In the genomic region with DNA sequence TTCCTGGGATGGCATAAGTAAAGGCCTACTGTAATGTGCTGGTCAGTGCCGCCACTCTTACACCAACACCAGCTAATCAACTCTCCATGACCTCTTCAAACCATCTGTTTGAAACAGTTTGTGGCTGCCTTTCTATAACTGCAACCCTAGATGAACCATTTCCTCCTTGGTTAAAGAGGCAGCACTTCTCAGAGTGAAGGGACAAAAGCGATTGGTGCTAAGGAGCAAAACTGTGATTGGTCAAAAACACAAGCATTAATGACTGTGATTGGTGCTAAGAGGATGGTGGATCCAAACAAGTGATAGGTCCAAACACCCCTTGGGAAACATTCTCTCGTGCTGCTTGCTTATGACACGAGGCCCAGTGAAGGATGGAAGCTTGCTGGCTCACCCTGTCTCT, we compare ENCODE assay signal across 26 mouse cellular contexts. TPM values are rescaled to one million over a fixed set of nuclear protein-coding genes. Genes with fewer than 3 reads are reported as not detected.
DNase-seq lines count a peak whose midpoint lies in the region; ATAC-seq and TF ChIP-seq lines count a peak whose summit lies in the region.
"Had no signal": no experiment of that assay in that cellular context is flagged by ENCODE, and none has a peak within 500 bp of the region (broad histone marks: within the 10 kb centered on the region; RNA-seq: fewer than 3 reads in every experiment).

No protein-coding gene starts in this region.

- no peak overlapping the region for H3K4me3 ChIP-seq in MEL (ENCODE audit: control insufficient read depth in 1 of 2, insufficient read depth in 1 of 2, low read depth in 2 of 2, low read length in 2 of 2)
- no peak overlapping the region for H3K4me3 ChIP-seq in liver, postnatal 0 days (ENCODE audit: low read depth, low read length)
- H3K4me3 ChIP-seq in midbrain, postnatal 0 days (ENCODE audit: low read depth, low read length), result no peak overlapping the region
- H3K4me3 ChIP-seq: embryonic facial prominence, embryonic 13.5 days; embryonic facial prominence, embryonic 15.5 days; erythroblast, embryonic 14.5 days; forebrain, embryonic 10.5 days; forebrain, embryonic 12.5 days had no signal

- H3K27ac ChIP-seq in MEL (ENCODE audit: control insufficient read depth, low read depth, low read length), result no peak overlapping the region
- no peak overlapping the region for H3K27ac ChIP-seq in liver, postnatal 0 days (ENCODE audit: low read depth)
- H3K27ac ChIP-seq in midbrain, postnatal 0 days (ENCODE audit: low read depth, low read length), result no peak overlapping the region
- H3K27ac ChIP-seq: embryonic facial prominence, embryonic 13.5 days; embryonic facial prominence, embryonic 15.5 days; forebrain, embryonic 10.5 days; forebrain, embryonic 12.5 days had no signal

- DNase-seq in A20 (ENCODE audit: low read depth, low spot score), result peak; percentile 15
- peak; percentile 46 for DNase-seq in MEL (ENCODE audit: low read depth, low spot score)
- DNase-seq in layer of hippocampus, adult 9-11 months, result no peak
- no peak for DNase-seq in liver, postnatal 0 days
- no peak for DNase-seq in midbrain, postnatal 0 days (ENCODE audit: low spot score)
- DNase-seq in adrenal gland, postnatal 4 days (ENCODE audit: low spot score in 2 of 2), result no peak
- DNase-seq: adrenal gland, adult 8-10 months; adrenal gland, postnatal 14 days; adrenal gland, postnatal 36 days; cerebellum, adult 11 months; cerebellum, adult 18-20 months; cerebellum, adult 8-10 months; cerebellum, adult 9-11 months; cerebellum, postnatal 14 days; cerebellum, postnatal 36 days; embryo, embryonic 11 days had no signal

- no peak overlapping the region for H3K4me2 ChIP-seq in liver, postnatal 0 days (ENCODE audit: low read depth, low read length)
- H3K4me2 ChIP-seq in midbrain, postnatal 0 days (ENCODE audit: low read depth, low read length, poor library complexity, severe bottlenecking), result no peak overlapping the region
- H3K4me2 ChIP-seq: embryonic facial prominence, embryonic 13.5 days; embryonic facial prominence, embryonic 15.5 days; forebrain, embryonic 12.5 days had no signal

- peak; percentile 61 for ATAC-seq in CD4-positive, CD25-positive, alpha-beta regulatory T cell, adult 4 months
- ATAC-seq in inflammation-experienced regulatory T-cells, adult 6 months, result peak; percentile 31
- ATAC-seq in liver, postnatal 0 days, result no peak
- ATAC-seq in midbrain, postnatal 0 days (ENCODE audit: low FRiP score), result no peak
- ATAC-seq: forebrain, embryonic 14.5 days; forebrain, embryonic 16.5 days had no signal

- H3K4me1 ChIP-seq in MEL (ENCODE audit: control insufficient read depth in 1 of 2, insufficient read depth in 2 of 2, low read length in 2 of 2), result no peaks in the 10 kb centered on the region
- no peaks in the 10 kb centered on the region for H3K4me1 ChIP-seq in liver, postnatal 0 days (ENCODE audit: insufficient read depth)
- H3K4me1 ChIP-seq in midbrain, postnatal 0 days (ENCODE audit: insufficient read depth, low read length), result no peaks in the 10 kb centered on the region
- H3K4me1 ChIP-seq: embryonic facial prominence, embryonic 13.5 days; embryonic facial prominence, embryonic 15.5 days; forebrain, embryonic 10.5 days; forebrain, embryonic 12.5 days had no signal

- H3K79me2 ChIP-seq in MEL (ENCODE audit: control insufficient read depth, insufficient read depth, low read length, poor library complexity), result no peaks in the 10 kb centered on the region

- H3K36me3 ChIP-seq in MEL (ENCODE audit: control insufficient read depth in 1 of 2, insufficient read depth in 2 of 2, low read length in 2 of 2), result no peaks in the 10 kb centered on the region
- H3K36me3 ChIP-seq in liver, postnatal 0 days (replicated peaks; ENCODE audit: insufficient read depth, low read length), result no peaks in the 10 kb centered on the region
- peaks cover 10% of the 10 kb centered on the region; the same call in 1 of the 2 replicates for H3K36me3 ChIP-seq in midbrain, postnatal 0 days (ENCODE audit: insufficient read depth, low read length)
- H3K36me3 ChIP-seq: forebrain, embryonic 12.5 days; G1E had no signal

- H3K9ac ChIP-seq in MEL (ENCODE audit: control insufficient read depth, low read depth, low read length, poor library complexity, severe bottlenecking), result no peak overlapping the region
- no peak overlapping the region for H3K9ac ChIP-seq in liver, postnatal 0 days (replicated peaks)
- H3K9ac ChIP-seq in midbrain, postnatal 0 days (replicated peaks; ENCODE audit: low read length, poor library complexity, severe bottlenecking), result no peak overlapping the region
- H3K9ac ChIP-seq: embryonic facial prominence, embryonic 13.5 days; embryonic facial prominence, embryonic 15.5 days; forebrain, embryonic 12.5 days had no signal

- no peak for TF ChIP-seq POLR2A in MEL (IDR thresholded peaks at IDR 0.05; ENCODE audit: control insufficient read depth in 1 of 2, insufficient read depth in 1 of 2, low read depth in 1 of 2, low read length in 2 of 2, poor library complexity in 1 of 2)

- no peak for TF ChIP-seq RAD21 in MEL (IDR thresholded peaks at IDR 0.05; ENCODE audit: low read depth, low read length)

- TF ChIP-seq EP300 in MEL (IDR thresholded peaks at IDR 0.05; ENCODE audit: low read depth in 1 of 2, low read length in 2 of 2), result no peak
- no peak for TF ChIP-seq EP300 in liver, postnatal 0 days (IDR thresholded peaks at IDR 0.05; ENCODE audit: low read depth)

- H3K9me3 ChIP-seq in MEL (replicated peaks; ENCODE audit: insufficient read depth, low read length), result no peaks in the 10 kb centered on the region
- no peaks in the 10 kb centered on the region for H3K9me3 ChIP-seq in liver, postnatal 0 days (ENCODE audit: low read length)
- no peaks in the 10 kb centered on the region for H3K9me3 ChIP-seq in midbrain, postnatal 0 days (ENCODE audit: low read length)
- H3K9me3 ChIP-seq: embryonic facial prominence, embryonic 13.5 days; embryonic facial prominence, embryonic 15.5 days; forebrain, embryonic 10.5 days; forebrain, embryonic 12.5 days; G1E had no signal

- H3K27me3 ChIP-seq in MEL (ENCODE audit: control insufficient read depth in 1 of 2, insufficient read depth in 2 of 2, low read length in 2 of 2), result no peaks in the 10 kb centered on the region
- no peaks in the 10 kb centered on the region for H3K27me3 ChIP-seq in liver, postnatal 0 days (ENCODE audit: insufficient read depth, low read length)
- no peaks in the 10 kb centered on the region for H3K27me3 ChIP-seq in midbrain, postnatal 0 days (ENCODE audit: insufficient read depth, low read length)
- H3K27me3 ChIP-seq: embryonic facial prominence, embryonic 13.5 days; embryonic facial prominence, embryonic 15.5 days; forebrain, embryonic 12.5 days had no signal

- TF ChIP-seq CTCF in MEL (IDR thresholded peaks at IDR 0.05 in 2 of 3, conservative IDR thresholded peaks at IDR 0.05 in 1 of 3; ENCODE audit: control insufficient read depth in 1 of 3, insufficient read depth in 1 of 3, low read depth in 2 of 3, low read length in 3 of 3, poor library complexity in 1 of 3, severe bottlenecking in 1 of 3), result no peak
- no peak for TF ChIP-seq CTCF in liver, postnatal 0 days (IDR thresholded peaks at IDR 0.05; ENCODE audit: low read depth)
- TF ChIP-seq CTCF in midbrain, postnatal 0 days (IDR thresholded peaks at IDR 0.05), result no peak

- 63% methylated on average over 4 of the region's 4 CpGs for WGBS in liver, postnatal 0 days (ENCODE audit: insufficient replicate concordance)
- WGBS in midbrain, postnatal 0 days, result 87% methylated on average over 4 of the region's 4 CpGs

TF ChIP-seq in MEL, 35 proteins besides CTCF, POLR2A, EP300 and RAD21:
- TF ChIP-seq MAFK (IDR thresholded peaks at IDR 0.05; ENCODE audit: borderline replicate concordance, low read depth, low read length), result no peak
- TF ChIP-seq MAX (IDR thresholded peaks at IDR 0.05; ENCODE audit: low read length), result peak; percentile 40; the same call in 1 of the 2 replicates
TF ChIP-seq in MEL: peak in this region for 1.

RNA-seq across cellular contexts. Expression of a gene that starts 45.5 kb away (rescaled TPM):
- 10 to 100 TPM; 23.0 to 31.9 TPM for polyA plus RNA-seq in CD4-positive, CD25-positive, alpha-beta regulatory T cell, adult 4 months (2017; shearing (Covaris generic))
- 20.4 and 33.7 TPM in 2 replicates for total RNA-seq in MEL (2012; rRNA removed)
- polyA plus RNA-seq in MEL (2012; ENCODE audit: insufficient read depth in 1 of 2, insufficient read length in 2 of 2, low read depth in 1 of 2, low replicate concordance in 2 of 2, missing spikeins in 1 of 2), result 10 to 100 TPM in 1 of 2 experiments, not detected in 1; 31.1 TPM
- polyA plus RNA-seq in inflammation-experienced regulatory T-cells, adult 6 months (2017; shearing (Covaris generic)), result 10 to 100 TPM; 29.2 to 38.6 (median 31.3) TPM
- 11.6 and 12.4 TPM in 2 replicates for polyA plus RNA-seq in liver, postnatal 0 days (2015; fragmentation: Nextera tagmentation; extraction: Ambion mirVana)
- total RNA-seq in midbrain, postnatal 0 days (2014; rRNA removed), result 79.8 and 92.3 TPM in 2 replicates
- polyA plus RNA-seq in midbrain, postnatal 0 days (2015; fragmentation: Nextera tagmentation; extraction: Ambion mirVana), result 40.6 and 43.1 TPM in 2 replicates
- 10 to 100 TPM; 18.2 to 24.0 TPM for total RNA-seq in adrenal gland, postnatal 4 days (2021)

Comparison
In these comparisons a context has a peak if more than half of its experiments do, and no peak if none do; other contexts are left out.
1. DNase-seq: peak in A20 (single experiment) and MEL (single experiment); none in layer of hippocampus, adult 9-11 months (single experiment), liver, postnatal 0 days (single experiment), midbrain, postnatal 0 days (single experiment) and adrenal gland, postnatal 4 days (0 of 2).
2. ATAC-seq: peak in CD4-positive, CD25-positive, alpha-beta regulatory T cell, adult 4 months (single experiment) and inflammation-experienced regulatory T-cells, adult 6 months (single experiment); none in liver, postnatal 0 days (single experiment) and midbrain, postnatal 0 days (single experiment).